Mouse (Mus musculus) hindlimb bud, embryonic 11.5 days (tissue): ENCODE measurements around the gene Prickle4.
"Not testable (repeated sequence)": the region's sequence is repeated elsewhere in the genome, so short reads cannot be mapped to it uniquely, and the experiment has no call there.

Source experiments
- DNase-seq: peaks from one replicate; pipeline ENCODE4 v3.0.0-alpha.2; 2012; ENCODE audit warnings: low read depth, low spot score; ENCODE audit errors: extremely low spot score

Gene Prickle4

DNA sequence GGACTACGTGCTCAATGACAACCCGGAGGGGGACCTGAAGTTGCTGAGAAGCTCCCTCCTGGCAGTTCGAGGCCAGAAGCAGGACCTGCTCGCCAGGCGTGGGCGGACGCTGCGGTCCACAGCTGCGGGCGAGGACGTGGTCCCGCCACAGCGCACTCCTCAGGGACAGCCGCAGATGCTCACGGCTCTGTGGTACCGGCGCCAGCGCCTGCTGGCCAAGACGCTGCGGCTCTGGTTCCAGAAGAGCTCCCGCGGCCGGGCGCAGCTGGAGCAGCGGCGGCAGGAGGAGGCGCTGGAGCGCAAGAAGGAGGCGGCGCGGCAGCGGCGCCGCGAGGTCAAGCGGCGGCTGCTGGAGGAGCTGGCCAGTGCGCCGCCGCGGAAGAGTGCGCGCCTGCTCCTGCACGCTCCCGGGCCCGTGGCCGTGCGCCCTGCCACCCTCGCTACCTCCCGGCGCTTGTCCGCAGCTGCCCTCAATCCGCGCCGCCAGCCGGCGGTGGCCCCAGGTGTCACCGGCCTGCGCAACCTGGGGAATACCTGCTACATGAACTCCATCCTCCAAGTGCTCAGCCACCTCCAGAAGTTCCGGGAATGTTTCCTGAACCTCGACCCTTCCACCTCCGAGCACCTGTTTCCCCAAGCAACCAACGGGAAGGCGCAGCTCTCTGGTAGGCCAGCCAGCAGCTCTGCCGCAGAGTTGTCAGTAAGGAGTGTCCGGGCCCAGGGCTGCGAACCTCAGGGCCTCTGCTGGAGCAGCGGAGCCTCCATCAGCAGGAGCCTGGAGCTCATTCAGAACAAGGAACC lies 22.0 kb downstream of the Prickle4 start:
- no peak for DNase-seq

DNA sequence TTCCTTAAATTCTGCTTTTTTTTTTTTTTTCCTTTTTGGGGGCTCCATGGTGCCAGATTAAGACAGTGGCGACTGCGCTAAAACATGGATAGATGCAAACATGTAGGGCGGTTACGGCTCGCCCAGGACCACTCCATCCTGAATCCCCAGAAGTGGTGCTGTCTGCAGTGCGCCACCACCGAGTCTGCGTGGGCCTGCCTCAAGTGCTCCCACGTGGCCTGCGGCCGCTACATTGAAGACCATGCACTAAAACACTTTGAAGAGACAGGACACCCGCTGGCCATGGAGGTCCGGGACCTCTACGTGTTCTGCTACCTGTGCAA lies 22.6 kb downstream of the Prickle4 start:
- DNase-seq = no peak

DNA sequence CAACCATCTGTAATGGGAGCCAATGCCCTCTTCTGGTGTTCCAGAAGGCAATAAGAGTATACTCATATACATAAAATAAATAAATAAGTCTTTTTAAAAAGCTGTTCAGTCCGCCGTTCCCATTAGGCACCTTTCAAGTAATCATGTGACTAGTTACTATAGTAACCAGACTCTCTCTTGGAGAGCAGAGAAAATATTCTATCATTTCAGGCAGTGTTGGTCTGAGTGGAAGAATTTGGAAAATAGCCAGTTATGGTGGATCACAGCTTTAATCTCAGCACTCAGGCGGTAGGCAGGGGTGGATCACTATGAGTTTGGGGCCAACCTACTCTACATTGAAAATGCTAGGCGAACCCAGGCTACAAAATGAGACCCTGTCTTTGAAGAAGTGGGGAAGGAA lies 25.4 kb downstream of the Prickle4 start:
- DNase-seq = no peak

DNA sequence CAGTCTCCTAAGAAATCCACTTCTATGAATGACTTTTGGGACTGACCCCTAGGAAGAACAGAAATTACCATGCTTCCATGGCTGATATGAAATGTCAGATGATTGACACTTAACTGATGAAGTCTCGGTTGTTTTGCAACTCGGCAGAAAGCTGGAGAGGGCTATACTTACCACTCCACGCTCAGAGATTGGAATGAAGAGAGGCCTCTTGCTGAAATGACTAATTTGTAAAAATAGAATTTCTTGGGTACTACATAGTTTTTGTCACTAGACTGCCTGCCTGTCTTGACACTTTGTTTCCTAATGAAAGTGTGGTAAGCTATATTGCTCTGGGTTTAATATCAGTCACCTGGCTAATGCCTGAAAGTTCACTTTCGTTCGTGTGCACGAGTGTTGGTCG lies 30.1 kb downstream of the Prickle4 start:
- no peak for DNase-seq

DNA sequence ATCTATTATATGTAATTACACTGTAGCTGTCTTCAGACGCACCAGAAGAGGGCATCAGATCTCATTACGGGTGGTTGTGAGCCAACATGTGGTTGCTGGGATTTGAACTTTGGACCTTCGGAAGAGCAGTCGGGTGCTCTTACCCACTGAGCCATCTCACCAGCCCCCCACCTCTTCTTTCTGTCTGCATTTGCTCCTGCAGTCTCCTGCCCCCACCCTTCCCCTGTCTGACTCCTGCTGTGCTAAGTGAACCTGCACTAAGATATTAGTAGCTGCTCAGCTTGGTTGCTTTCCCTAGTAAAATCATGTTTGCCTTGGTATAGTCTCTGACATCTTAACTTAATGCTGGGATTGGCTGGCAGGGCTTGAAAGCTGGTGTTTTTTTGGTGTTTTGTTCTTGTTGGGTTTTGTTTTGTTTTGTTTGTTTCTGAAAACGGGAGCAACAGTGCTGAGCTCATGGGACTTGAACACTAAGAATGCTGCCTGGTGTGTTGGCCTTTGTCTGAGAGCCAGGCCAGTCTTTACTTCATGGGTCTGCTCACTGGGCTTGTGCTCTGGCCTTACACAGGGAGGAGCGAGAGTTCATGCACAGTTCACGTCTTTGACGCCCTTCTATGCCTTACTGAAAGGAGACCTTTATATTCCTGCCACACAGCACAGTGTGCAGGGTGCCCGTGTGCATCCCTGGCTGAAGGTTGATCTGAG lies 31.4 kb downstream of the Prickle4 start:
- no peak for DNase-seq

DNA sequence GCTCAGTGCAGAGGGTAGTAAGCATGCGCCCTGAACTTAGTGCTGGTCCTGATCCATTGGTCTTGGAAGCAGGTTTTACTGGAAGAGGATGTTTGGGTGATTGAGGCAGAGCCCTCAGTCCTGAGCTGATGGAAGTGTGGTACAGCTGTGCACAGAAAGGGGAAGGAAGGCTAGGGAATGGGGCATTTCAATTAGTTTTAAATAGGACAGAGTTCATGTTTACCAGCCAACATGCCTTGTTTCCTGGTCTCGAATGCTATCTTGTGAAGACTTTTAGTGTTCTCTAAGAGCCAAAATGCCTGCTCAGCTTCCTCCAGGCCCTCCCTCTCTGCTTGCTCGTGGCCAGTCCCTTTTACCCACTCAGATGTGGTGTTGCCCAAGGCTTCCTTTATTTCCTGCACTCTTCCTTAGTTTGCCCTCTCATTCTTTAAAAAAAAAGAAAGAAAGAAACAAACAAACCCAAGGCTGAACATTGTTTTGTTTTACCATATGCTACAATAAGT lies 35.7 kb downstream of the Prickle4 start:
- no peak for DNase-seq

DNA sequence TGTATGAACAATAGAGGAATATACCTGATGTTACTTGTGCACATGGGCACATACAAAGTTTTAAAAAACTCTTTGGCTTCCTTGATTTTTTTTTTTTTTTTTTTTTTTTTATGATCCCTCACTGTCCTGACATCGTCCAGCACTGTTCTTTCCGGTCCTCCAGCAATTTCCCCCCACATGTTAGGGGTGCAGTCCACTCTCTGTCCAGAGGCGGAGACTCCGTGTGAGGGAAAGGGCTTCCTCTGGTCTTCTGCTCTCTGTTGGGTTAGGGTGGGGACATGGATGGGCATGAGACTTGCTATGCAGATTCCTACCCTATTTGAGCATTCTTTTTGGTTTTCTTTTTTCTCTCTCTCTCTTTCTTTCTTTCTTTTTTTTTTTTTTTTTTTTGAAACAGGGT lies 36.6 kb downstream of the Prickle4 start:
- DNase-seq = no peak

DNA sequence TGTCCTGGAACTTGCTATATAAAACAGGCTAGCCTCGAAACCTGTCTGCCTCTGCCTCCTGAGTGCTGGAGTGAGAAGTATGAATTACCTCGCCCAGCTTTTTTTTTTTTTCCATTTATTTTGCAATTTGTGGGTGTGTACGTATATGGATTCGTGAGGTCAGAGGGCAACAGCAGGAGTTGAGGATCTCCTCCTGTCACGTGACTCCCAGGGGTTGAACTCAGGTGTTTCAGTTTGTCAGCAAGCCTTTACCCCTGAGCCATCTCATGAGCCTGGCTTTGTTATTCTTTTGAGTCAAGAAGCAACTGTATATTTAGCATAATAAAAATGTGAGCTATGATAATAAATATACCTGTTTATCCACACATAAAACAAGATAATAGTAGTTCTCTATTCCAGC lies 38.8 kb downstream of the Prickle4 start:
- DNase-seq = no peak

DNA sequence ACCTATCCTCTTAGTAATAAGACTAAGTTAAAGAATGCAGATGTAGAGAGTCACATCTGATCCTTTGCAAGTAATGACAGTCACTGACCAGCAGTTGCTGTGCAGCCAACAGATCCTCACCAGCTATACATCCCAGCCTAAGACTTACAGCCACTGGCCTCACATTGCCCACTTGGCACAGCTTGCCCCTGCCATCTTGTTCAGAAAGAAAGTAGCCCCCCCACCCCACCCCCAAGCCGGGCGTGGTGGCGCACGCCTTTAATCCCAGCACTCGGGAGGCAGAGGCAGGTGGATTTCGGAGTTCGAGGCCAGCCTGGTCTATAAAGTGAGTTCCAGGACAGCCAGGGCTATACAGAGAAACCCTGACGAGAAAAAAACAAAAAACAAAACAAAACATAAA lies 40.2 kb downstream of the Prickle4 start:
- not testable (repeated sequence) for DNase-seq

DNA sequence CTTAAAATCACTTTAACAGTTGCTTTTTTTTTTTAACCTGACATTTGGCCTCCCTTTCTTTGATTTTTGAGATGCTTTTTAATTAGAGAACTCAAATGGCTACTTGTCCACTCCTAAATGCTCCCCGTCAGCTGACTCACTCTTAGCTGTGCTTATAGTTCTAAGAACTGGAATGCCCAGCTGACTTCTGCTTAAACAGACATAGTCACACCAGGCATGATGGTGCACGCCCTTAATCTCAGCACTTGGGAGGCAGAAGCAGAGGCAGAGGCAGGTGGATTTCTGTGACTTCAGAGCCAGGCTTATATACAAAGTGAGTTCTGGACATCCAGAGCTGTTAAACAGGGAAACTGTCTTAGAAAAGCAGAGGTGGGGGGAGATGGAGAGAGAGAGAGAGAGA lies 42.6 kb downstream of the Prickle4 start:
- DNase-seq = no peak

DNA sequence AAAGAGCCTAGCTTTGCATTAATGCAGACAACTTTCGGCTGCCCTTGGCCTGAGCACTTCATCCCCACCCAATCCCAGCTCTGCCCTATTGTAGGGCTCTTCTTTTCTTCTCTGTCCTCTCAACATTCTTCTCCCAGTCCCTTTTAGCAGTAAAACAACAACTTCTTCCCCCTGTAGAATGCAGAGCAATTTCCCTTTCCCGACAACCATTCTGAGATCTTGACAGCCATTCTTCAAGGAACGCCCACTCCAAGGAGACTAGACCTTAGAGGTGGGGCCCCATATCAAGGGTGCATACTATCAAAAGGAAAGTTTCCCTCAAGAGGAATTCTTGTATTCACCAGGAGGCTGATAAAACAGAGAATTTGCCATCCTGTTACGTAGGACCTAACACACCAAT lies 45.6 kb downstream of the Prickle4 start:
- DNase-seq = no peak

DNA sequence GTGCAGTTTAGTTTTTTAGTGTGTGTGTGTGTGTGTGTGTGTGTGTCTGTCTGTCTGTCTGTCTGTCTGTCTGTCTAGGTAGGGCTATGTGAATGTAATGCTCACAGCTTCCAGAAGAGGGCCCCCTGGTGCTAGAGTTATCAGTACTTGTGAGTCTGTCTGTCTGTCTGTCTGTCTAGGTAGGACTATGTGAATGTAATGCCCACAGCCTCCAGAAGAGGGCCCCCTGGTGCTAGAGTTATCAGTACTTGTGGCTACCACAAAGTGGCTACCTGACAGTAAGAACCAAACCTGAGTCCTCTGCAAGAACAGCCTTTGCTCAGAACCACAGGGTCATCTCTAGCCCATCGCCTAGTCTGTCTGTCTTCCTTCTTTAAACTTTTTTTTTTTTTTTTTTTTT lies 47.9 kb downstream of the Prickle4 start:
- no peak for DNase-seq

DNA sequence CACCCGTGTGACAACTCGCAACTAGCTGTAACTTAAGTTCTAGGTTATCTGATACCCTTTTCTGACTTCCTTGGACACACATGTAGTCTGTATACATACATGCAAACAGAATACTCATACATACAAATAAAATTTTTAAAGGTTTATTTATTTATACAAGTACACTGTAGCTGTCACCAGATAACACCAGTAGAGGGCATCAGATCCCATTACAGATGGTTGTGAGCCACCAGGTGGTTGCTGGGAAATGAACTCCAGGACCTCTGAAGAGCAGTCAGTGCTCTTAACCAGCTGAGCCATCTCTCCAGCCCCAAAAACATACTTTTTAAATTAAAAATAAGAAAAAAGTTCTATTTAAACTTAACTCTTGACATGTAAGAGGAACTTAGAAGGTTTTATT lies 51.5 kb downstream of the Prickle4 start:
- no peak for DNase-seq
